Mouse (Mus musculus) myocyte (in vitro differentiated cells): ENCODE data around the gene Tcea3. TPM values are rescaled to one million over a fixed set of nuclear protein-coding genes. Genes with fewer than 3 reads are reported as not detected.

Source experiments
- H3K27me3 ChIP-seq: one replicate; pipeline ENCODE4 v1.6.1; 2011; ENCODE audit not compliant: control insufficient read depth, insufficient read depth, insufficient read length
- H3K36me3 ChIP-seq: one replicate; pipeline ENCODE4 v1.6.1; 2011; ENCODE audit not compliant: control insufficient read depth, insufficient read depth
- H3K4me2 ChIP-seq: one replicate; pipeline ENCODE4 v1.6.1; 2011; ENCODE audit warnings: low read depth, control low read depth
- H3K4me3 ChIP-seq: one replicate; pipeline ENCODE4 v1.5.1; 2011; ENCODE audit warnings: mild to moderate bottlenecking, control low read depth, moderate library complexity
- H3K79me2 ChIP-seq: one replicate; pipeline ENCODE4 v1.6.1; 2011; ENCODE audit not compliant: control insufficient read depth, insufficient read depth
- H3ac ChIP-seq: one replicate; pipeline ENCODE4 v1.6.1; 2011; ENCODE audit not compliant: control insufficient read depth, insufficient read length
- CEBPB ChIP-seq: IDR thresholded peaks from 2 replicates; pipeline ENCODE4 v1.6.1; 2011; ENCODE audit warnings: mild to moderate bottlenecking, moderate library complexity; ENCODE audit not compliant: poor library complexity, insufficient read depth, severe bottlenecking
- E2F4 ChIP-seq: IDR thresholded peaks from one replicate; pipeline ENCODE4 v1.6.1; 2011; ENCODE audit warnings: mild to moderate bottlenecking, control low read depth, moderate library complexity; ENCODE audit not compliant: insufficient read depth
- MAX ChIP-seq: IDR thresholded peaks from one replicate; pipeline ENCODE4 v1.6.1; 2011; ENCODE audit warnings: low read depth, mild to moderate bottlenecking, control low read depth
- MYOD1 ChIP-seq, 3 experiments: IDR thresholded peaks; one replicate each; pipeline ENCODE4 v1.6.1; 2011; ENCODE audit warnings: control low read depth in 2 of 3, low read depth in 2 of 3, mild to moderate bottlenecking in 2 of 3, moderate library complexity in 1 of 3; ENCODE audit not compliant: insufficient read length in 2 of 3, control insufficient read depth in 1 of 3
- MYOG ChIP-seq, 3 experiments: IDR thresholded peaks; one replicate each; pipeline ENCODE4 v1.6.1; 2011; ENCODE audit warnings: control low read depth in 2 of 3, low read depth in 2 of 3, mild to moderate bottlenecking in 2 of 3; ENCODE audit not compliant: insufficient read length in 2 of 3, control insufficient read depth in 1 of 3, insufficient read depth in 1 of 3
- POLR2A ChIP-seq: IDR thresholded peaks from one replicate; pipeline ENCODE4 v1.6.1; 2011; ENCODE audit warnings: low read depth, mild to moderate bottlenecking, control low read depth, moderate library complexity; ENCODE audit not compliant: insufficient read length
- POLR2AphosphoS2 ChIP-seq: IDR thresholded peaks from one replicate; pipeline ENCODE4 v1.6.1; 2011; ENCODE audit warnings: low read depth, control low read depth; ENCODE audit not compliant: insufficient read length
- REST ChIP-seq: IDR thresholded peaks from one replicate; pipeline ENCODE4 v1.6.1; 2011; ENCODE audit warnings: mild to moderate bottlenecking, control low read depth, moderate library complexity; ENCODE audit not compliant: insufficient read depth, insufficient read length
- SRF ChIP-seq: IDR thresholded peaks from one replicate; pipeline ENCODE4 v1.6.1; 2011; ENCODE audit warnings: low read depth; ENCODE audit not compliant: control insufficient read depth, insufficient read length
- TCF12 ChIP-seq: IDR thresholded peaks from one replicate; pipeline ENCODE4 v1.6.1; 2011; ENCODE audit warnings: mild to moderate bottlenecking, control low read depth; ENCODE audit not compliant: poor library complexity, insufficient read depth, severe bottlenecking
- TCF3 ChIP-seq: IDR thresholded peaks from one replicate; pipeline ENCODE4 v1.6.1; 2011; ENCODE audit warnings: low read depth, control low read depth; ENCODE audit not compliant: insufficient read length
- USF1 ChIP-seq: IDR thresholded peaks from one replicate; pipeline ENCODE4 v1.6.1; 2011; ENCODE audit warnings: low read depth, mild to moderate bottlenecking, control low read depth, moderate library complexity
- polyA plus RNA-seq: library from polyadenylated mRNA; unstranded; fragments of >200 nt; fragmentation: generic; extraction: Trizol; gene quantifications from one replicate; pipeline ENCODE4 v1.2.1, GENCODE M21; 2012; ENCODE audit warnings: missing spikeins

Tcea3 gene
- polyA plus RNA-seq, 1 experiment: 5.5 TPM

DNA sequence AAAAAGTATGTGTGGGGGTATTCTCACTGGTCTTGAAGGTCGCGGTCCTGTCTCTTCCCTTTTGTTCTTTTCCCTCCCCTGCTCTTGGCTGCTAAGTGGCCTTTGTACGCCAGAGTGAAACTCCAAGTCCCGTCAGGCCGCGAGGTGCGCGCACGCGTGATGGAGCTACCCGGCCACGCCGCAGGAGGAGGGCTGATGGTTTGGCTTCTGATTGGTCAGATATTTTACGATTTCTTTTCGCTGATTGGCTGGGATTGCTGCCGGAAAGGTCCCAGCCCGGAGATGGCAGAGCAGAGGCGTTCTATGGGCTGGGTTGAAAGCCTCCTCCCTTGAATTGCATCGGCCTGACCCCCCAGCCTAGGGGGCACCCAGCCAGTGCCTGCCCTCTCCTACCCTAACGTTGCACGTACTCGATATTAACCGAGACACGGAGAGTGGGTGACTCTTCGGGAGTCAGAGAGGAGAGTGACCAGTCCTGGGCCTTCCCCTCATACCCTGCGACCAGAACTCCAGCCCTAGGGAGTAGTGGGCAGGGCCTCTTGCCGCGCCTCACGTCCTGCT lies 38.4 kb downstream of the Tcea3 start:
- Histone ChIP-seq H3K79me2 (peaks cover 17% of the 10 kb centered on the region), H3K4me3 (peak overlapping the region; percentile 93), H3K27me3 (no peaks in the 10 kb centered on the region), H3K4me2 (peak overlapping the region; percentile 98), H3K36me3 (peaks cover 20% of the 10 kb centered on the region), H3ac (peak overlapping the region; percentile 75)
- TF ChIP-seq MYOD1 (IDR thresholded peaks at IDR 0.05; ENCODE audit: control insufficient read depth in 1 of 3, insufficient read length in 2 of 3, low read depth in 2 of 3) (no peak), SRF (no peak), TCF3 (no peak), POLR2A (peak; percentile 66)

DNA sequence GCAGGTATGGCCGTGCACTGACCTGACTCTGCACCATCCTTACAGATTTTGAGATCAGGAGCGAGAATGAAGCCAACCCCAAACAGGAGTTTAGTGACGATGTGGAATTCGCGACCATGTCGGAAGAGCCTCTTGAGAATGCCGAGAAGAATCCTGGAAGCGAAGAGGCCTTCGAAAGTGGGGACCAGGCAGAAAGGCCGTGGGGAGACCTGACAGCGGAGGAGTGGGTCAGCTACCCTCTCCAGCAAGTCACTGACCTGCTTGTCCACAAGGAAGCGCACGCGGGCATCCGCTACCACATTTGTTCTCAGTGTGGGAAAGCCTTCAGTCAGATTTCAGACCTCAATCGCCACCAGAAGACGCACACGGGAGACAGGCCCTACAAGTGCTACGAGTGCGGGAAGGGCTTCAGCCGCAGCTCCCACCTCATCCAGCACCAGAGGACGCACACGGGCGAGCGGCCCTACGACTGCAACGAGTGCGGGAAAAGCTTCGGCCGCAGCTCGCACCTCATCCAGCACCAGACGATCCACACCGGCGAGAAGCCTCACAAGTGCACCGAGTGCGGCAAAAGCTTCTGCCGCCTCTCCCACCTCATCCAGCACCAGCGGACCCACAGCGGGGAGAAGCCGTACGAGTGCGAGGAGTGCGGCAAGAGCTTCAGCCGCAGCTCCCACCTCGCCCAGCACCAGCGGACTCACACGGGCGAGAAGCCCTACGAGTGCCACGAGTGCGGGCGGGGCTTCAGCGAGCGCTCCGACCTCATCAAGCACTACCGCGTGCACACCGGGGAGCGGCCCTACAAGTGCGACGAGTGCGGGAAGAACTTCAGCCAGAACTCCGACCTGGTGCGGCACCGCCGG lies 42.6 kb downstream of the Tcea3 start:
- no peak overlapping the region for H3ac ChIP-seq
- H3K4me2 ChIP-seq: no peak overlapping the region
- TF ChIP-seq SRF (no peak), REST (no peak), MAX (no peak), E2F4 (no peak), POLR2AphosphoS2 (no peak), POLR2A (no peak), TCF12 (no peak)
- peaks cover 39% of the 10 kb centered on the region for H3K36me3 ChIP-seq
- H3K27me3 ChIP-seq: no peaks in the 10 kb centered on the region
- H3K79me2 ChIP-seq: peaks cover 17% of the 10 kb centered on the region
- no peak overlapping the region for H3K4me3 ChIP-seq

GRCm38 (mm10) chr4:136290781-136291595 lies 43.5 kb downstream of the Tcea3 start:
- H3K79me2 ChIP-seq: peaks cover 17% of the 10 kb centered on the region
- no peak overlapping the region for H3ac ChIP-seq
- H3K27me3 ChIP-seq: no peaks in the 10 kb centered on the region
- TF ChIP-seq SRF (no peak), TCF3 (no peak), POLR2AphosphoS2 (no peak), MAX (no peak), MYOG (IDR thresholded peaks at IDR 0.05; ENCODE audit: control insufficient read depth in 1 of 3, insufficient read depth in 1 of 3, insufficient read length in 2 of 3, low read depth in 2 of 3) (no peak), E2F4 (no peak), REST (no peak), TCF12 (no peak), USF1 (no peak), POLR2A (no peak)
- H3K36me3 ChIP-seq: peaks cover 39% of the 10 kb centered on the region
- no peak overlapping the region for H3K4me2 ChIP-seq
- no peak overlapping the region for H3K4me3 ChIP-seq

- Histone ChIP-seq H3K27me3 (no peaks in the 10 kb centered on the region), H3K4me3 (no peak overlapping the region), H3K36me3 (peaks cover 39% of the 10 kb centered on the region), H3ac (no peak overlapping the region), H3K79me2 (peaks cover 11% of the 10 kb centered on the region), H3K4me2 (no peak overlapping the region)
- no peak for TF ChIP-seq MAX
- TF ChIP-seq MYOD1 (IDR thresholded peaks at IDR 0.05; ENCODE audit: control insufficient read depth in 1 of 3, insufficient read length in 2 of 3, low read depth in 2 of 3): no peak
- TF ChIP-seq MYOG (IDR thresholded peaks at IDR 0.05; ENCODE audit: control insufficient read depth in 1 of 3, insufficient read depth in 1 of 3, insufficient read length in 2 of 3, low read depth in 2 of 3): no peak
- no peak for TF ChIP-seq TCF12
- TF ChIP-seq SRF: no peak
- TF ChIP-seq E2F4: no peak
- TF ChIP-seq TCF3: no peak
- no peak for TF ChIP-seq CEBPB
- no peak for TF ChIP-seq POLR2A
- TF ChIP-seq POLR2AphosphoS2: no peak
- TF ChIP-seq USF1: no peak
- no peak for TF ChIP-seq REST
Observed at GRCm38 (mm10) chr4:136291692-136292091, 44.2 kb downstream of the Tcea3 start.
